Mouse (Mus musculus) thymus, postnatal 4 days (tissue): ENCODE data around the gene Dgke.
A peak's percentile ranks its signal among the peaks of the same experiment; 100 is the strongest.

Experiments
- DNase-seq: peaks from one replicate; pipeline ENCODE4 v3.0.0; 2021

The Dgke gene

GRCm38 (mm10) chr11:89000527-89000819, 66.2 kb downstream of the Dgke start:
- DNase-seq = no peak

DNA sequence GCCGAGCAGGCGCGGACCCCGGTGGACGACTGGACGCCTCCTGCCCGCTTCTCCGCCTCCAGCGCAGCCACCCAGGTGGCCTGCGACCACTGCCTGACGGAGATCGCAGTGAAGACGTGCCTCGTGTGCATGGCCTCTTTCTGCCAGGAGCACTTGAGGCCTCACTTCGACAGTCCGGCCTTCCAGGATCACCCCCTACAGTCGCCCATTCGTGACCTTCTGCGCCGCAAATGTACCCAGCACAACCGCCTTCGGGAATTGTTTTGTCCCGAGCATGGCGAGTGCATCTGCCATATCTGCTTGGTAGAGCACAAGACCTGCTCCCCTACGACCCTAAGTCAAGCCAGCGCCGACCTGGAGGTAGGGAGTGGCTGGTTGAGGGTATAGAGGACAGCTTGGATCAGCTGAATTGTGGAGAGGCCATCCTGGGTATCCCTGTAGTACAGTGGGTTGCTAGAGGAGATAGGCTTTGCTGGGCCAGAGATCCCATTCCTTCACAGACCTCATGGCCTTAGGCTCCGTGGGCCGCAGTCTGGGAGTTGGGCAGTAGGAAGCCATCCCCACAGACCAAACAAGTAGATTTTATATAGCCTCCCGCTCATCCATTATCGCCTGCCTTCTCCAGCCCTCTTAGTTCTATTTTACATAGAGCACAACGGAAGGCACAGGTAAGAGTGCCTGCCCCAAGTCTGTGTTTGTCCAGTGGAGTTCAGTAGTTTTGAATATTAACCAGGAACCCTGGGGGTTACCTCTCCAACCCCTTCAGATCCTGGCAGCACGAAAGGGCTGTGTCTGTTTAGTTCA, 66.7 kb downstream of the Dgke start:
- no peak for DNase-seq

DNA sequence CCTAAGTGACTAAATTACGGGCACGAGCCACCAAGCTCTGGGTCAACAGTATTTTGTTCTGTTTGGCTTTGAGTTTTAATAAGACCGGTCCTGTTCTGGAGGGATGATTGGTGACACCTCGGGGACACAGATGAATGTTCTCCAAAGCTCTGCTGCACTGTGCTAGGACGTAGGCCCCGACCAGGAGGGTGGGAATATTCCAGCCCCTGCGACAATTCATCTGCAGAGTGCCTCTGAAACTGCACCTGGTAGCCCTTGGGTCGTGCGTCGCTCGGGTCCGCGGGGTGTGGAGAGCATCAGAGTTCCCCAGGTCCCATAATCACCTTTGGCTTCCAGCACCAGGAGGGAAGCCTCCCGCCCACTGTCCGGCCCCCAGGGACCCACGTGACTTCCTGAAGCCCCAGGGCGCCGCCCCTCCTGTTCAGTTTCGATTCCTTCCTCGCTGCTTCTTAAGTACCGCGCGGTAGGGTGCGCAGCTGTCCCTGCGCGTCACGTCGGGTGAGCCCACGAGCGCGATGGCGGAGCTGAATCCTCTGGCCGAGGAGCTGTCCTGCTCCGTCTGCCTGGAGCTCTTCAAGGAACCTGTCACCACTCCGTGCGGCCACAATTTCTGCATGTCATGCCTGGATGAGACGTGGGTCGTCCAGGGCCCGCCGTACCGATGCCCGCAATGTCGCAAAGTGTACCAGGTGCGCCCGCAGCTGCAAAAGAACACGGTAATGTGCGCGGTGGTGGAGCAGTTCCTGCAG, 67.5 kb downstream of the Dgke start, which contains the start of gene Trim25:
TSS of gene Trim25 (plus strand) at position 403 of the 749 bp plus-strand sequence.
- peak; percentile 94 for DNase-seq

GRCm38 (mm10) chr11:88998406-88998805, 68.2 kb downstream of the Dgke start:
- DNase-seq = no peak

- peak; percentile 36 for DNase-seq
Observed at GRCm38 (mm10) chr11:88997343-88997742, 69.3 kb downstream of the Dgke start.

DNA sequence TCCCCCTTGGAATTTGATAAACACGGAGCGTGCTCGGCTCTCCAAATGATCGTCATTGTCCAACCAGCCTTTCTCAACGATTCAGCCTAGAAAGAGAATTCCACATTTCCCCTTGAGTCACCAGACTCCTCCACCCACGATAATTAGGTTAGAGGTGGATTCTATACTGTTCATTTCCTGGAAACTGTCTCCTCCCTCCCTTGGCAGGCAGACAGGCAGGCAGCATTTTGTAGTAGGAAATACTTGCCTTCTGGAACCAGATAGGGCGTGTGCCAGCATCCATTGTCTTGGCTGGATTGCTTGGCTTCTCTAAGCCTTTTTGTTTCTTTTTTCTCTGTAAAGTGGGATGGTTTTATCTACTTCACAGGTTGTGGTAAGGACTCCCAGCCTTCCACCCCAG, 70.2 kb downstream of the Dgke start:
- DNase-seq = no peak

DNA sequence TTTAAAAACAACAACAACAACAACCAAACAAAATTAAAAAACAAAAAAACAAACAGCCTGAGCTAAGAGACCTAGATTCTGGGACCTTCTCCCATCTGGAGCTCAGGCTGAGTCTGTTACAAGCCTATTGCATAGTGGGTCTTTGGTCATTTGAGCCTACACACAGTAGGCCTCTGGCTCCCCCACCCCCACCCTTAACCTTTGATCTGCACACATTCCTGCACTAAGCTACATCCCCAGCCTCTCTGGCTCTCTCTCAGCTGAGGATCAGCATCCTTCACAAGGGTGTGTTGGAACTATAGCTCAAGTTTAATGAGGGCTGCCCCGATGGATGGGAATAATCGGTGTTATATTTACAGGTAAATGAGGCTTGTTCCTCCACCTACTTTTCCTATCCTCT, 71.0 kb downstream of the Dgke start:
- DNase-seq = no peak

- DNase-seq = no peak
Observed at GRCm38 (mm10) chr11:88994492-88994891, 72.2 kb downstream of the Dgke start.

DNA sequence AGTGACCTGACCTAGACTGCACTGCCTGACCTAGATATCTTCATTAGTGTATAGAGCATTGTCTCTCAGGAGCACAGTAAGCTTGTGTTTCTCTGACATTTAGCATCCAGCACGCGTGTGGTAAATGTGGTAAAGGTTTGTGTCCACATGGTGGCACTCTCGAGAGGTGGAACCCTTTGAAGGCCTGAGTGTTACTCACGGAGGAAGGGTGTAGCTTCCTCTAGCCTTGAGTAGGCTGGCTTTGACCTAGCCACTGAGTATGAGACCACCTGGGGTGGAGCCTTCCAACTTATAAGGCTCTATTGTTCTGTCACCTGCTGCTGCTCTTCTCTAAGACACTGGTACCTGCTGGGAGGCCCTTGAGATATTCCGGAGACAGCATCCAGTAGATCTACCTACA, 73.0 kb downstream of the Dgke start:
- peak; percentile 84 for DNase-seq

DNA sequence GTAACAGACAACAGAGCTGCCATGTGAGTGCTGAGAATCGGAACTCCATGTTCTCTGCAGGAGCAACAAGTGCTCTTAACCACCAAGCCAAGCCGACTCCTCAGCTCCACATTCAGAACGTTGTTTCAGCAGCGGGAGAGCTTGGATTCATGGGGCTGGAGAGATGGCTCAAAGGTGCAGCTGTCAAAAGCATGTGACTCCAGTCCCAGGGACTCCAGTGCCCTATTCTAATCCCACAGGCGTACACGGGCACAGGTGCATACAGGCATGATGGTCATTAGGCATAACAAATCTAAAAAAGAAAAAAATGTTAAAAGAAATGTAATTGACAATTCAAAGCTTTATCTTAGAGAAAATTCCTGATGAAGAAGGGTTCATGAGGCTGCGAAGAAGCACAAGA, 73.5 kb downstream of the Dgke start:
- no peak for DNase-seq

DNA sequence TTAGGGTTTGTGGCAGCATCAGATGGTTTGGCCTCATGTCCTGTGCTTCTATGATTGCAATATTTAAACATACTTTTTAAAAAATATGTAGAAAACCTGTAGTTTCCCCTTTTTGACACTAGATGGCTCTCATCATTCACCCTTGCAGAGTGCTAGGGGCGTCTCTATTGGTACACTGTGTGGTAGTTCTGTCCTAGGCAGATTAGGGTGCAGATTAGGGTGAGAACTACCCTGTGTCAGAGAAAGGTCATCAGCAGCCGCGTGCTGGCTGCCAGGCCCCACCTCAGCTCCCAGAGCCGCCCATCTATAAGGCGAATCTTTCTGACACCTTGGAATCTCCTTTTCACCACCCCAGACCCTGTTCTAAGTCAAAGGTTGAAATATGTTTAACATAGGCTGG, 77.1 kb downstream of the Dgke start:
- DNase-seq = no peak

- no peak for DNase-seq
Observed at GRCm38 (mm10) chr11:88988956-88989355, 77.7 kb downstream of the Dgke start.

- DNase-seq = no peak
Observed at GRCm38 (mm10) chr11:88986616-88987015, 80.0 kb downstream of the Dgke start.
